Mouse (Mus musculus) midbrain, embryonic 15.5 days (tissue): ENCODE data around the gene Hebp2. TPM values are rescaled to one million over a fixed set of nuclear protein-coding genes. Genes with fewer than 3 reads are reported as not detected.

Experiments
- ATAC-seq: fragments of 200-750 bp; cut with Nextera tagmentation; replicated peaks from 2 replicates; pipeline ENCODE4 v1.8.0; 2017; ENCODE audit warnings: moderate TSS enrichment
- H3K27ac ChIP-seq: fragments of 300-500 bp; sonication (generic); 2 replicates; pipeline ENCODE4 v1.5.1; 2015; ENCODE audit warnings: mild to moderate bottlenecking, inconsistent platforms
- H3K27me3 ChIP-seq: fragments of 300-500 bp; sonication (generic); replicated peaks from 2 replicates; pipeline ENCODE4 v1.6.1; 2015; ENCODE audit warnings: inconsistent platforms
- H3K36me3 ChIP-seq: fragments of 300-500 bp; sonication (generic); replicated peaks from 2 replicates; pipeline ENCODE4 v1.6.1; 2015; ENCODE audit warnings: inconsistent platforms
- H3K4me1 ChIP-seq: fragments of 300-500 bp; sonication (generic); 2 replicates; pipeline ENCODE4 v1.6.1; 2015; ENCODE audit warnings: inconsistent platforms
- H3K4me2 ChIP-seq: fragments of 300-500 bp; sonication (generic); 2 replicates; pipeline ENCODE4 v1.6.1; 2015; ENCODE audit warnings: inconsistent platforms, mild to moderate bottlenecking, moderate library complexity
- H3K4me3 ChIP-seq: fragments of 300-500 bp; sonication (generic); 2 replicates; pipeline ENCODE4 v1.5.1; 2015; ENCODE audit warnings: mild to moderate bottlenecking, inconsistent platforms
- H3K9ac ChIP-seq: fragments of 300-500 bp; sonication (generic); 2 replicates; pipeline ENCODE4 v1.6.1; 2015; ENCODE audit warnings: mild to moderate bottlenecking, inconsistent platforms
- H3K9me3 ChIP-seq: fragments of 300-500 bp; sonication (generic); 2 replicates; pipeline ENCODE4 v1.6.1; 2016; ENCODE audit warnings: inconsistent platforms
- WGBS: fragments of 180-500 bp; shearing (Covaris S2); methylation state at CpG from one replicate; pipeline ENCODE4 v1.1.7; 2015; ENCODE audit warnings: mixed read lengths; 5-methylcytosine and 5-hydroxymethylcytosine counted together
- polyA plus RNA-seq: library from polyadenylated mRNA; unstranded; fragments of >200 nt; fragmentation: Nextera tagmentation; extraction: Ambion mirVana; gene quantifications from 2 replicates; pipeline ENCODE4 v1.2.1, GENCODE M21; 2015

The Hebp2 gene
- polyA plus RNA-seq, 1 experiment from 2014 or later, result 8.3 TPM

DNA sequence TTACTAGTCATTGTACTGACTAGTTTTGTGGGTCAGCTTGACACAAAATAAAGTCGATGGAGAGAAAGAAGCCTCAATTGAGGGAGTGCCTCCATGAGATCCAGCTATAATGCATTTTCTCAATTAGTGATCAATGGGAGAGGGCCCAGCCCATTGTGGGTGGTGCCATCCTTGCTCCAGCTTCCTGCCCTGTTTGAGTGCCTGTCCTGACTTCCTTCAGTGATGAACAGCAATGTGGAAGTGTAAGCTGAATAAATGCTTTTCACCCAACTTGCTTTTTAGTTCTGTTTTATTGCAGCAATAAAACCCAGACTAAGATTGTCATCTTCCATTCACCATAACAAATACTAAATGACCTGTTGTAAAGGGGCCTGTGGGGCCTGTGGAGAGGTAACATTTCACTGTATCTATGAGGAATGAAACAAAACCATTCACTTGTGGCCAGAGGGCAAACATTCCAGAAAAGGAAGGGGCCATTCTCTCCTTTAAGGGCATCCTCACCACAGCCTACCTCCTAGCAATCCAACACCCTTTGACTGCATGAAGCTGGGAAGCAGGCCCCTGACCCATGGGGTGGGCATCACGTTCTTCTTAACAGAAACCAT, 37.9 kb downstream of the Hebp2 start:
- Histone ChIP-seq H3K4me1 (peaks cover 19% of the 10 kb centered on the region), H3K9me3 (no peaks in the 10 kb centered on the region), H3K4me3 (no peak overlapping the region), H3K36me3 (no peaks in the 10 kb centered on the region), H3K4me2 (no peak overlapping the region), H3K27me3 (no peaks in the 10 kb centered on the region), H3K27ac (no peak overlapping the region), H3K9ac (no peak overlapping the region)
- 76% methylated on average over 2 of the region's 2 CpGs for WGBS
- ATAC-seq, result no peak

DNA sequence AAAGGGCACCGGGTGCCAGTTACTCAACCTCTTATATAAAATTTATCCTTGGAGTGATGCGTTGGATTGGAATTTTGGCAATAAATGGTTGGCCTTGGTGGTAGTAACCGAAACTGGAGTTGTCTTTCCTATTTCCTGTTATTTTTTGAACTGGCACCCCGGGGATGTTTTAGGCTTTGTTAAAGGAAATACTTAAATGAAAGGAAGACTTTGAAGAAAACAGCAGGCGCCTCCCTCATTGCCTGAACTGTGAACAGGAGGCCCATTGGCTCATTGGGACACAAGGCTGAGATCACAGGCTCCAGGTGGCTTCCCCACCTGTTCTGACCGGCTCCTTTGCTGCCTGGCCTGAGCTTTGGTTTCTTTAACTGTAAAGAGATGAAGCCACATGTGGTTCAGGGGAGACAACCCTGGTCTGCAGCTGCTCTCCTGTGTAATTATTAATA, 39.4 kb downstream of the Hebp2 start:
- H3K4me3 ChIP-seq, result no peak overlapping the region
- H3K4me1 ChIP-seq, result peaks cover 19% of the 10 kb centered on the region
- H3K27me3 ChIP-seq, result no peaks in the 10 kb centered on the region
- no peaks in the 10 kb centered on the region for H3K9me3 ChIP-seq
- H3K4me2 ChIP-seq, result no peak overlapping the region
- H3K27ac ChIP-seq, result no peak overlapping the region
- no peaks in the 10 kb centered on the region for H3K36me3 ChIP-seq
- WGBS, result 73% methylated on average over 6 of the region's 6 CpGs
- H3K9ac ChIP-seq, result no peak overlapping the region
- ATAC-seq, result peak; percentile 55; the same call in 1 of the 2 replicates

DNA sequence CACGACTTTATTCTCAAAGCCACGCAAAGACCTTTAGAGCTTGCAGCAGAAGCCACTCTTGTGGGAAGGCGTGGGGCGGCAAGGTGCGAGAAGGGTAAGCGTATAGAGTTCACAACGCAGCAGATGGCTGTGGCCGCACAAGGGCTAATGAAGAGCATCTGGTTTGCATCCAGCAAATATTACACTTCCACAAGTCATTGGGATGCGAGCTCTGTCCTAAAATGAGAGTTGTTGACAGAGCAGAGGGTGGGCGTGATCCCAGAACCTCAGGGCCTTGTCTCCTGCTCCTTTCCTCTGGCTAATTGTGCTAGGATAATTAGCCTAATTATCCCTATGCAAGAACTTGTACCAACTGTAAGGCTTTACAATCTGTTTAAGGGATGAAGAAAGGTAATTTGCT, 40.2 kb downstream of the Hebp2 start:
- H3K27me3 ChIP-seq, result no peaks in the 10 kb centered on the region
- H3K4me2 ChIP-seq, result no peak overlapping the region
- H3K9ac ChIP-seq, result no peak overlapping the region
- 0 out of 2 replicates have a peak overlapping the region, but pooled peaks have one; percentile 2 for H3K27ac ChIP-seq
- ATAC-seq, result no peak
- H3K9me3 ChIP-seq, result no peaks in the 10 kb centered on the region
- H3K36me3 ChIP-seq, result no peaks in the 10 kb centered on the region
- H3K4me1 ChIP-seq, result peaks cover 19% of the 10 kb centered on the region
- H3K4me3 ChIP-seq, result no peak overlapping the region
- 82% methylated on average over 10 of the region's 10 CpGs for WGBS

DNA sequence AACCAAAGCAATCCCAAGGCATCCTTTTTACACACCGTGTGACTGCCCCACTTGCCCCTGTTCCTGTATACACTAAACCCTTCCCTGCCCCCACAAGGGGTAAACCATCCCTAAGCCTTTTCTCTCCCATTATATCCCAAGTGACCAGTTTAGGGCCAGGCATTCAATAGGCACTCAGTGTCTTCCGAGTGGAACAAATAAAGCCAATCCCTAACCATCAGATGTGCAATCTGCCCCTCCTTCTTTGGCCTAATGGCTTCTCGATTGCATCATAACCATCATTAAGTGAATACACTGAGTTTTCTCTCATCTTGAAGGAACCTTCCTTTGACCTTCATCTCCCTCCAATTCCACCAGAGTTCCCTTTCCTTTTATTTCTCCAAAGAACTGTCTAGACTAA, 43.9 kb downstream of the Hebp2 start:
- Histone ChIP-seq H3K4me3 (no peak overlapping the region), H3K4me2 (no peak overlapping the region), H3K9ac (no peak overlapping the region), H3K4me1 (peaks cover 12% of the 10 kb centered on the region), H3K36me3 (no peaks in the 10 kb centered on the region), H3K9me3 (no peaks in the 10 kb centered on the region), H3K27ac (no peak overlapping the region), H3K27me3 (no peaks in the 10 kb centered on the region)
- ATAC-seq, result no peak
- WGBS, result 51% methylated on average over 3 of the region's 3 CpGs

DNA sequence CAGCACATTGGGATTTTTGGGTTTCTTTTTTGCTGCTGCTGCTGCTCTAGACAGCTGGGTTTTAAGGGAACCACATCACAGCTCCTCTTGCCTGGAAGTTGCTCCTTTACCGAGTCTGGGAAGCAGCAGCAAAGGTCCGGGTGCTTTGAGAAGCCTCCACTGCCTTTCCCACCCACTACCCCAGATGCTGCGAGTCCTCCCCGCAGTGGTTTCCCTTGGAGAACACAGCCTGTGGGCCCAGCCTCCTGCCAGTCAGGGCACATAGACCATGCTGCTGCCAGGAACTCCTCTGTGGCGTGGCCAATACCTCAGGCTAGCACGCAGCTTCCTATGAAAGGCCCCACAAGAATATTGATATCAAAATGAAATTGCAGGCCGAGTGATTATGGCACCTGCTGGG, 48.8 kb downstream of the Hebp2 start:
- H3K27ac ChIP-seq, result no peak overlapping the region
- no peaks in the 10 kb centered on the region for H3K4me1 ChIP-seq
- ATAC-seq, result no peak
- WGBS, result 77% methylated on average over 7 of the region's 7 CpGs
- H3K4me3 ChIP-seq, result no peak overlapping the region
- H3K27me3 ChIP-seq, result no peaks in the 10 kb centered on the region
- H3K4me2 ChIP-seq, result no peak overlapping the region
- no peaks in the 10 kb centered on the region for H3K9me3 ChIP-seq
- H3K9ac ChIP-seq, result no peak overlapping the region
- H3K36me3 ChIP-seq, result no peaks in the 10 kb centered on the region

DNA sequence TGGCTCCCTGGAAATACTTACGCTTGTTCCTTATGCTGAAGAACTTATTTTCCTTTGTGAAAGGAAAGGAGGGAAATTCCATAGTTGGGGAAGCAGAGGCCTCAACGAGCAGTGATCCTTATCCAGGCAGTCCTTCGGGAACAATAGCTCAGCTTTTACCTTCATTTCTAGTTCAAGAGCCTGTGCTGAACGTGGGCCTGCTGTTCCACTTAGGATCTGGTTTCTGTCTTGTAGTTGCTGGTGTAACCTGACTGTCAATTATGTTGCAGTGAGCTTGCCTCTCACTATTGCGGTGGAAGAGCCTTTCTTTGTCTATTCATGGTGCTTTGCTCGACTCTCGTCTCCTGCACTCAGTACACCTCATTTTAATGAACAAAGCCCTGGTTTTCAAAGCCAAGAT, 51.6 kb downstream of the Hebp2 start:
- no peaks in the 10 kb centered on the region for H3K4me1 ChIP-seq
- H3K9ac ChIP-seq, result no peak overlapping the region
- no peaks in the 10 kb centered on the region for H3K27me3 ChIP-seq
- no peak overlapping the region for H3K4me3 ChIP-seq
- peak overlapping the region; percentile 12; the same call in 1 of the 2 replicates for H3K27ac ChIP-seq
- H3K36me3 ChIP-seq, result no peaks in the 10 kb centered on the region
- no peak overlapping the region for H3K4me2 ChIP-seq
- 41% methylated on average over 7 of the region's 7 CpGs for WGBS
- H3K9me3 ChIP-seq, result no peaks in the 10 kb centered on the region
- no peak for ATAC-seq

DNA sequence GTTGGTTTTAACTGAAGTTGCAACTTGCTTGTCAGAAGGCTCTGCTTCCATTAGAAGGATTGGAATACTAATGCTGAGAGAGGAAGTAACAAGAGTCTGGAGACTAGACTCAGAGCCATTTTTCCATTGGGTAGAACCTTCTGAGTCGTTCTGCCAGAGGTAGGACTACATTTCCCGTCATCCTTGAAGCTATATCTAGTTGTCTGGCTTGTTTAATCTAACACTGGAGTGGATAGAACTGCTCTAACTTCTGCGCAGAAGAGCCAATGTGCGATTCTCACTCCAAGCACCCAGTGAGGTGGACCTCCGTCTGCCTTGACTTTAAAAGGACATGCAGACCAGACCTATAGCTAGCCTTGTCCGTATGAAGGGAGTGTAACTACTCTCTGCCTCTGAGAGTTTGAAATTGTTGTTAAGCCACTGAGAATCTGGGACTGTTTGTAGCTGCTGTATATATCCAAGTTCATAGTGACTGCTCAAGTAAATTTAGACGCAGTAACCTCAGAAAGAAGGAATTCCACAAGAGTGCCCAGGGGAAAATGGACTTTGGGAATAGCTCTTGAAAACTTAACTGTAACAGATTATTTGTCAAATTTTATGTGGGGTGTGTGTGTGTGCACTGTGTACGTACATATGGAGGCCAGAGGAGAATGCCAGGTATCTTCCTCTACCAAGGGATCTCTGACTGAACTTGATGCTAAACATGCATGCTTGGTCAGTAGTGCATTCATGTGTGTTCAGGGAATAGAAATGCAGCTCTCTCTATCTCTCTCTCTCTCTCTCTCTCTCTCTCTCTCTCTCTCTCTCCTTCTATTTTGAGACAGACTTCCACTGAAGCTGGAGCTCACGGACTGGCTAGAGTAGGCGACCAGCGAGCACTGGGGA, 52.6 kb downstream of the Hebp2 start:
- Histone ChIP-seq H3K4me1 (no peaks in the 10 kb centered on the region), H3K27me3 (no peaks in the 10 kb centered on the region), H3K9me3 (no peaks in the 10 kb centered on the region), H3K27ac (no peak overlapping the region), H3K36me3 (no peaks in the 10 kb centered on the region), H3K4me3 (no peak overlapping the region), H3K9ac (no peak overlapping the region), H3K4me2 (no peak overlapping the region)
- WGBS, result 93% methylated on average over 11 of the region's 11 CpGs
- no peak for ATAC-seq

DNA sequence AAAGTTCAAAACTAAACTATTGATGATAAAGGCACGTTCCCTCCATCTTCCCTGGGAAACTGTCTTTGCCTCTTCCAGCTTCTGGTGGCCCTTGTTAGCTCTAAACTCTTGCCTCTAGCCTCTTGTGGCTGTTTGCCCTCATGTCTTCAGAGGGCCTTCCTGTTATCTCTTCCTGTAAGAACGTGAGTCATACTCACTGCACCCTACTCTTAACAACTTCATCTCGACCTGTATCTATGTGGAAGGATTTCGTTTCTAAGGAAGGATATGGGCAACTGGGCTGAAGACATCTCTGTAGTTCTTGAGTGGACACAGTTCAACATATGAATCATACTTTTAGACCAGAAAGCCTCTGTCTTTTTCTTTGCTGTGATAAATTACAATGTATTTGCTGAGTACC, 53.9 kb downstream of the Hebp2 start:
- Histone ChIP-seq H3K27me3 (no peaks in the 10 kb centered on the region), H3K4me1 (no peaks in the 10 kb centered on the region), H3K9ac (no peak overlapping the region), H3K36me3 (no peaks in the 10 kb centered on the region), H3K9me3 (no peaks in the 10 kb centered on the region), H3K27ac (no peak overlapping the region), H3K4me3 (no peak overlapping the region), H3K4me2 (no peak overlapping the region)
- WGBS, result 92% methylated on average over 4 of the region's 4 CpGs
- ATAC-seq, result no peak

DNA sequence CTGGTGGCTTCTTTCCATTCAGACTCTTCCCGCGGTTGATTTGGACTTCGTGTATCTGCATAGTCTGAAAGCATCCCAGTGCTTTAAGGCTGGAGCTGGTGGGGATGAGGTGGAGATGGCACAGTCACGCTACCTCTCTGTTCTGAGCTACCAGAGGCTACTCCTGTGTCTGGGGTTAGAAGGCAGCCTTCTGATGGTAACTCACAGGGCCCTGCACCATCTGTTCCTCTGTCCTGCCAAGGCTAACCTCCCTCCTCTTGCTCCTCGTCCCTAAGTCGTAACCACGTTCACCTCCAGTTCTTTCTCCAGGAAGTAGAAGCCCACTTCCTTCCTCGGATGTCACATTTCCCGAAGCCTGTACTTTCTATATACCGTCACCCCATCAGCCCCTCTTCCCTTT, 55.9 kb downstream of the Hebp2 start:
- no peak overlapping the region for H3K4me3 ChIP-seq
- no peaks in the 10 kb centered on the region for H3K9me3 ChIP-seq
- H3K4me1 ChIP-seq, result no peaks in the 10 kb centered on the region
- H3K4me2 ChIP-seq, result no peak overlapping the region
- no peak overlapping the region for H3K27ac ChIP-seq
- no peak overlapping the region for H3K9ac ChIP-seq
- no peaks in the 10 kb centered on the region for H3K27me3 ChIP-seq
- 94% methylated on average over 10 of the region's 10 CpGs for WGBS
- no peak for ATAC-seq
- no peaks in the 10 kb centered on the region for H3K36me3 ChIP-seq

Other genes with a start within 250 kb of the Hebp2 start
- 12.7 and 12.9 TPM in 2 replicates for gene Nhsl1, start 227.1 kb downstream of the Hebp2 start, polyA plus RNA-seq
- 6.6 and 7.3 TPM in 2 replicates for gene Arfgef3, start 197.9 kb upstream of the Hebp2 start, polyA plus RNA-seq
- 0.09 and 0.39 TPM in 2 replicates for gene Gm4922, start 240.7 kb upstream of the Hebp2 start, polyA plus RNA-seq